Mouse (Mus musculus) neural tube, embryonic 10.5 days (tissue): Measurements from ENCODE around the gene Vwa3a.
"Not testable (repeated sequence)": the region's sequence is repeated elsewhere in the genome, so short reads cannot be mapped to it uniquely, and the experiment has no call there.

ENCODE experiments used
- DNase-seq: peaks from one replicate; pipeline ENCODE4 v3.0.0-alpha.2; 2017; ENCODE audit warnings: low spot score; ENCODE audit errors: extremely low spot score

Vwa3a gene

DNA sequence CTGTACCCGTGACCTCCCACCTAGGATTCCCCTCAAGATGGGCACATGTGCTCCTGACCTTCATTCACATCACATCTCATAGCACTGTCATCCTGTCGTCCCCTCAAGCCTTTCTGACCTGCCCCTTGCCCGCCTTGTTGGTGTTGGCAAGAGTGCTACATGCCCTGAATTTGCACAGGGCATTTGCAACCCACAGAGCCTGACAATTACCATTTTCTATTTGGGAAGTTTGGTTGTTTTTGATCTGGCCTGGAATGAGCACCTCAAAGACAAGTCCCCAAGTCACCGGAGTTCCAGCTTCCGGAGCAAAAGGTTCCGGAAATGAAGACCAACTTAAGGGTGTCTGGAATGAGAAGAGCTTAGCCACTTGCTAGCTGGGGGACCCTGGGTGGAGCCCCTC is at the start of gene Vwa3a:
Vwa3a (plus strand) TSS at position 301 of the 400 bp plus-strand sequence.
- DNase-seq = no peak

GRCm38 (mm10) chr7:120690634-120691033 is 48.5 kb upstream of the Vwa3a start:
- no peak for DNase-seq

DNA sequence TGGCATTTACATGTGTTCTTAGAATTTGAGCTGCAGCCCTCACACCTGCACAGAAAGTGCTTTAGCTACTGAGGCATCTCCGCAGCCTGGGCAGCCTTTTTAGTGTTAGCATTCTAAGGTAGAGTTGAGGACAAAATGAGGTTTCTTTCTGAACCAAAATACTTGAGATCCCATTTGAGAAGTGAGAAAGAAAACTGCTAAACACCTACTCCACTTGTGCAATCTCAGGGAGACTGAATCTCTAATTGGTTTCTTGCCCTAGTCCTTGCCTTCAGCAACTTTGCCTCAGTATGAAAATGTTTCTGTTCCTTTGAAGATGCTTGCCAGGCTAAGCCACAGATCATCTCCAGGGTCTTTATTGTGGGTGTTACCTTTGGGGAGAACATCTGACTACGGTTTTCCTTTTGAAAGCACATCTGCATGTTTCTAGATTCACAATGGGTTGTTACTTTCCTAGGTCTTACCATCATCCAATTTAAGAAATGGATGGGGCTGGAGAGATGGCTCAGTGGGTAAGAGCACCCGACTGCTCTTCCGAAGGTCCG is 45.2 kb upstream of the Vwa3a start:
- no peak for DNase-seq

DNA sequence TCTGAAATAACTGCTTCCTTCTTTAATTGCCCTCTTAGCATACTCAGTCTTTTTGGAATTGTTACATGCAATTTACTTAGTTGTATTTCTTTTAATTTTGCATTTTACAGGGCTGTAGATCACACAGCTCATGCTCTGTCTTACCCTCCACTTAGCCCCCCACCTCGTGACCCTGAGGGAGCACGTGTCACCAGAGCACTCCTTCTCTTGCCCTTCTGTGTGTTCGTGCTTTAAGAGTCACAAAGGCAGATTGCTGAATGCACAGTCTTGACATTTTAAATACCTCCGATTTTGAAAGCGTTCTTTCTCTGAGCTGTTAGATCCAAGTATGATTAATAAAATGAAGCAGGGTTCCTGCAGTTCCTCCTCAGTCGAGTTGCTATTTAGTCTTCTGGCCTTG is 43.9 kb upstream of the Vwa3a start:
- DNase-seq = no peak

GRCm38 (mm10) chr7:120695641-120696040 is 43.5 kb upstream of the Vwa3a start:
- no peak for DNase-seq

DNA sequence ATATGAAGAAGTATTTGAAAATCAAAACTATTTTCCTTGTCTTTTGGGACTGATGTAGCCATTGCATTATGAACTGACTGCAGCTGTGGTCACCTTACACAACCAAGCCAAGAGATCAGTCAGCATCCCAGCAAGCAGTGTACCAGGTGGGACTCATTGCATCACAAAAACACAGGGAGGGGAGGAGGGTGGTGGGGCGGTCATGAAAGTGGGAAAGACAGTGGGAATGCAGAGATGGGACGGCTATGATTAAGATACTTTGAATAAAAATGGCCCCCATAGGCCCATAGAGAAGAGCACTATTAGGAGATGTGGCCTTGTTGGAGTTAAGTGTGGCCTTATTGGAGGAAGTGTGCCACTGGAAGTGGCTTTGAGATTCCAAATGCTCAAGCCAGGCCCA is 42.8 kb upstream of the Vwa3a start:
- no peak for DNase-seq

DNA sequence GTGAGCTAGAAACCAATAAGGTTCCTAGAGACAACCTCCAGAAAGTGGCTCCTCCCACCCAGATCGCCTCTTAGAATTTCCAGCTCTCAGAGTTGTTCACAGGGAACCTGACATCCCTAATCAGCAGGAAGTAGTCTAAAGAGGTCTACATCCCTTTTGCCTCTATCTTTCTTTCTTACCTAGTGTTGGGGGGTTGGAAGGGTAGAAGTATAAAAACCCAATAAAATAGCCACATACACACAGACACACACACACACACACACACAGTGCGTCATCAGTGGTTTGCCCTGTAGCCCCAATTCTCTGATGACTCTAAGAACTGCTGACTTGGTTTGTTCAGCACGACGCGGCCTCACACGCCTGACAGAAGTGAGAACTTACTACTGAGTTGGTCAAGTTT is 39.5 kb upstream of the Vwa3a start:
- DNase-seq = no peak

DNA sequence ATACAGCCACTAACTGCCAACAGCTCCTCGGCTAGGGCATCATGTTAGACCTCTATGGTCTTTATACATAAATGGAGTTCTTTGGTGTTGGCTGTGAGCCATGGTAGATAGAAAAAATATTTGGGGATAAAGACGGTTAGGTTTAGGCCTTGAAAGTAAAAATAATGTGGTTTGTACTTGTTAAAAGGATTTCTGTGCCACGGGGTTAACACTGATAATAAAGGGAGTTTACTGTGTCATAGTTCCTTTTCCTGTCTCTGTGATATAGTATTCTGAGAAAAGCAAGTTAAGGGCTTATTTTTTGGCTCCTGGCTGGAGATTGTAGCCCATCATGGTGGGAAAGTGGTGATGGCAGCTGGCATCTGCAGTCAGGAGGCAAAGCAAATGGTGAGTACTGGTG is 35.2 kb upstream of the Vwa3a start:
- no peak for DNase-seq

GRCm38 (mm10) chr7:120712071-120712470 is 27.0 kb upstream of the Vwa3a start:
- DNase-seq = no peak

DNA sequence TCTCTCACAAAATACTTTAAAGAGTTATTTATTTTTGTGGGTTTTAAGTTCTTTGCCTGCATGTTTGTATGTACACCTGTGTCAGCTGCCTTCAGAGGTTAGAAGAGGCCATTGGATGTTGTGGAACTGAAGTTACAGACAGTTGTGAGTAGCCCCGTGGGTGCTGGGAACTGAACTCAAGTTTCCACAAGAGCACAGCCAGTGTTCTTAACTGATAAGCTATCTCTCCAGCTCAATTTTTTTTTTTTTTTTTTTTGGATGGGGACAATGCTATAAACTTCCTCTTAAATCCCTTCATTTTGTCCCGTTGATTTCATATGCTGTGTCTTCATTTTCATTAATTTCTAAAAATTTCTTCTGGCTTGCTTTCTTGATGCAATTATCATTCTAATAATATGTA is 25.9 kb upstream of the Vwa3a start:
- DNase-seq = no peak

- DNase-seq = not testable (repeated sequence)
Observed at GRCm38 (mm10) chr7:120713951-120714350, 25.2 kb upstream of the Vwa3a start.

GRCm38 (mm10) chr7:120717261-120717660 is 21.9 kb upstream of the Vwa3a start:
- DNase-seq = no peak

DNA sequence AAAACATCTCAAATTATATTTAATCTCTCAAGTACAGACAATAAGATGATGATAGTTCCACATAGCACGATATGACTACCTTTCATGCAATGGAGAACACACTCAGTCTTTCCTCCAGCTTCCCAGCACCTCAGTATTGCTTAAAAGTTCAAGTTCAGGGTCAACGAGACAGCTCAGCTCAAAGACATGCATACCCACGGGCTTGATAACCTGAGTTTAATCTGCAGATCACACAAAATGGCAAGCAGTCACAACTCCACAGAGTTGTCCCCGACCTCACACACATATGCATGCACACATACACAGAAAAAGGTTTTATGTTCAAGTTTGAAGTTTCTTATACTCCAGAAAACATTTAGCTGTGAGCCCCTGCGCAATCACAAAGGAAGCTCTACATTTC is 18.1 kb upstream of the Vwa3a start:
- no peak for DNase-seq

- no peak for DNase-seq
Observed at GRCm38 (mm10) chr7:120721456-120721855, 17.7 kb upstream of the Vwa3a start.

GRCm38 (mm10) chr7:120722063-120722462 is 17.1 kb upstream of the Vwa3a start:
- no peak for DNase-seq

- no peak for DNase-seq
Observed at GRCm38 (mm10) chr7:120722839-120723278, 16.3 kb upstream of the Vwa3a start.

GRCm38 (mm10) chr7:120727581-120727980 is 11.5 kb upstream of the Vwa3a start:
- DNase-seq = no peak

DNA sequence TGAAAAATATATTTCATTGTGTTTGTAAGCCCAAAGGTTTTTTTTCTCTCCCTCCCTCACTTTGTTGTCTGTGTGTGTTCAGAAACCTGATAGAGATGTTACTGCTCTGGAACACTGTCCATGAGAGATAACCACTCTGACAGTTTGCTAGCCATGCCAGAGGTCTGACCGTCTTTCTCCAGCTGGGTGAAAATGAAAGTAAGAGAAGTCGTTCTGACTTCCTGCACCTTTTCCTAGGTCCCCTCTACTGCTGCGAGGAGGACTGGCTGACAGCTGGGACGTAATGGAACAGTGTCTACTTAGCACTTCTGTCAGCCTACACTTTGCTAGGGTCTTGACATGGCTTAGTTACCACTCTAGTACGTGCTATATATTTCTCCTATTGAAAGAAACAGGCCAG is 9.5 kb upstream of the Vwa3a start:
- DNase-seq = no peak

GRCm38 (mm10) chr7:120732906-120733305 is 6.2 kb upstream of the Vwa3a start:
- DNase-seq = no peak

DNA sequence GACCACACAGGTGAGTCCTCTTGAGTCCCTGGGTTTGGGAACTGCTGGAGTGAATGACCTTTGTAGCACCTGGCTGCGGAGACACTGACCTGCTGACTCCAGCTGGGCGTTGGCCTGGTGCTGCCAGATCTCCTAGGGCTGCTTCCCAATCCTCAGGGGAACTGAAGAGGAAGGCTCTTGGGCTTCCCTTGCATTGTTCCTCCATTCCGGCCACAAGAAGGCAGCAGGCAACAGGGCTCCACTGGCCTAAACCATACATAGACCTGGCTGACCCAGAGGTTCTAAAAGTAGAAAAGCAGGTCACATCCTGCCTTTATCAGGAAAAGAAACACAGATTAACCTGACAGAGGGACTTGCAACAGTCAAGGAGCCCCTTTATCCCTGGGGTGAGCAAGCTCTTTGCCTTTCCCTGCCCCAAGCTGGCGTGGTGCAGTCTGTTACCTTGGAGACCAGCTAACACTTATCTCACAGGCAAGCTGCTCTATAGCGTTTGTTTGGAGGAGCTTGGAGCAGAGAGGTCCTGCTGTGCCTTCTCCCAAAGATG is 512 bp downstream of the Vwa3a start:
- no peak for DNase-seq

- DNase-seq = no peak
Observed at GRCm38 (mm10) chr7:120743366-120744351, 4.5 kb downstream of the Vwa3a start.

GRCm38 (mm10) chr7:120744606-120745005 is 5.5 kb downstream of the Vwa3a start:
- no peak for DNase-seq
